Mouse (Mus musculus) adrenal gland, postnatal 36 days (tissue): ENCODE measurements at regions not wholly inside any gene's neighbourhood (a gene's known extent, or its start where the extent isn't known, plus 50 kb on each side); places are given as distances from the start of the nearest gene placed in this dataset.

Source experiments
- DNase-seq, 2 experiments: peaks; one replicate each; pipeline ENCODE4 v3.0.0; 2021; ENCODE audit warnings: mixed read lengths in 1 of 2

DNA sequence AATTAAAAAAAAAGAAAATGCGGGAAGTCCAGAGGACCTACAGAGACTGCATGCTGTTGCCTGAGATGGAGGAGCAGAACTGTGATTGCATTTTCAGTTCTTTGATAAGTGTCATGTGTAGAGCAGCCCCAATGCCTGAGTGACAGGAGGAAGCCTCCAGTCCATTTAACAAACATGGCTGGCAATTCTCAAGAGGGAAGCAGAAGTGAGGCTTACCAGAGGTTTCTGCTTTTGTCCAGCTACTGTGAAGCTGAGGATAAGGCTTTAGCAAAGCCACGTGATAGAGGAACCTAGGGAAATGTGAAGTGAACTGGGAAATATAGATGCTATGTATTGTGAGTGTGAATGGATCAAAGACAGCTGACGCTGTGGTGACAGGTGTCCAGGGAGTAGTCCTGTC is 56.6 kb downstream of the Sucnr1 start:
- DNase-seq: no peak

GRCm38 (mm10) chr3:60159865-60160264 is 78.2 kb downstream of the Sucnr1 start:
- DNase-seq: no peak

- DNase-seq: peak; percentile 7 to 12
Observed at GRCm38 (mm10) chr3:60167633-60168032, 86.0 kb downstream of the Sucnr1 start.

GRCm38 (mm10) chr3:60168135-60168926 is 86.7 kb downstream of the Sucnr1 start:
- DNase-seq: no peak

DNA sequence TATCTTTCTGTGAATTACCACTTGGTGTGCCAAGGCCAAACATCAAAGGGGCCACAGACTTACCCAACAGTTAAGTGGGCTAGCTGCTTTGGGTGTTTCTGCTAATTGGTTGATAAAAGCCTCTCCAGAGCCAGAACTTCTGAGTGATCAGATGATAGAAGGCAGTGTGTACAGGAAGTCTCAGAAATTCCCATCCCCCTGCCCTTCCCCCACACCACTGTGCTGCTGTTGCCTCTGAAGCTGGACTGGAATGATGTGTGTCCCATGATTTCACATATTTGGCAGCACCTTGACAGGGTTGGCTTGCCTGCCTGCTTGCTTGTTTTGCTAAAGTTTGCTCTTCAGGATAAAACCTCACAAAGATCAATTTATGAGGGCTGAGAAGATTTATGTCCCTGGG is 87.9 kb downstream of the Sucnr1 start:
- DNase-seq: peak; percentile 23 to 54

DNA sequence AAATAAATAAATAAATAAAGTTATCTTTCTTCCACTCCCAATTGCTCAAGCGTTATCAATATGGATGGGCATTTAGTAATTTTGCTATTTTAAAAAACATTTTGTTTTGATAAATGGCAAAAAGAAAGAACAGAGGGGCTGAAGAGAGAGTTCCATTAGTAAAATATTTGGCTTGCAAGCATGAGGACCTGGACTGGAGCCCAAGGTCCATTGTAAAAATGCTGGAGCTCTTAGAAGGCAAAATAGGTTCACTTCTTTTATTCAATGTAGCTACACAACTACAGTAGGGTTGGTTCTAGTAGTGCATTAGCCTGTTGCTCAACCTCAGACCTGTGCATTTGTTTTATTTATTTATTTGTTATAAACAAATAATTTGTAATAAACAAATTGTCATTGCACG is 102.8 kb downstream of the Sucnr1 start:
- peak; percentile 32 to 70 for DNase-seq

- DNase-seq: no peak
Observed at GRCm38 (mm10) chr3:60196031-60196430, 114.4 kb downstream of the Sucnr1 start.

DNA sequence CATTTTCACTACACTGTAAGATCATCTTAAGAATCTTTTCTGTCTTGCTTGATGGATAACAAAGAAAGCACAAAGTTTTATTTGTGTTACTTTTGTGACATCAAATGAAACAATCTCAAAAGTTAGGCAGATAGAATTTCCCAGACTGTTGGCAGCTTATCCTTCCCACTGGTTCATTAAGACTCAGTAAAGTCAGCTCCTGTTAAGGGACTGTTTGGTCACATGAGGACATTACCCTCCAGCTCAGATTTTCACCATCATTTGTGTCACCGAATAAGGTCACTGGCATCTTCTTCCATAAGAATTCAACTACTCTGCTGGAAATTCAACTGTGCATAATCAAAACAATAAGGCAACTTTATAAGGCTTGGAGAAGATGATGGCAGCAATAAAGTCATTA is 126.3 kb downstream of the Sucnr1 start:
- DNase-seq: no peak

- DNase-seq: no peak
Observed at GRCm38 (mm10) chr3:60218938-60219337, 137.3 kb downstream of the Sucnr1 start.

DNA sequence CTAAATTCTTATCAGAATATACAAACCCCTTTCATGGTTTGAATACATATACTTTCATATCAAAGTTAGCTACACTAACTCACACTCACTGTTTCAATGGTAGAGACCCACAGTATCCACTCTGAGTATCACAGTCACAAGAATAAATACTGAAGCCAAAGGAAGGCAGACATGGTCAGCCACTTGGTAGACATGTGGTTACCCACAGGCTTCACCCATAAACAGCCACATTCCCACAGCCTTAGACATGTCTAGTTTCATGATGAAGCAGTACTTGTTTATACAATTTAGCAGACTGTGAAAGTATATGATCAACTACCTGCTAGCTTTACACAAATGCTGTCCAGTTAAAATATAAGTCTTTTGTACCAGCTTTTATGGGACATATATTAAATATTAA is 159.0 kb downstream of the Sucnr1 start:
- no peak for DNase-seq

DNA sequence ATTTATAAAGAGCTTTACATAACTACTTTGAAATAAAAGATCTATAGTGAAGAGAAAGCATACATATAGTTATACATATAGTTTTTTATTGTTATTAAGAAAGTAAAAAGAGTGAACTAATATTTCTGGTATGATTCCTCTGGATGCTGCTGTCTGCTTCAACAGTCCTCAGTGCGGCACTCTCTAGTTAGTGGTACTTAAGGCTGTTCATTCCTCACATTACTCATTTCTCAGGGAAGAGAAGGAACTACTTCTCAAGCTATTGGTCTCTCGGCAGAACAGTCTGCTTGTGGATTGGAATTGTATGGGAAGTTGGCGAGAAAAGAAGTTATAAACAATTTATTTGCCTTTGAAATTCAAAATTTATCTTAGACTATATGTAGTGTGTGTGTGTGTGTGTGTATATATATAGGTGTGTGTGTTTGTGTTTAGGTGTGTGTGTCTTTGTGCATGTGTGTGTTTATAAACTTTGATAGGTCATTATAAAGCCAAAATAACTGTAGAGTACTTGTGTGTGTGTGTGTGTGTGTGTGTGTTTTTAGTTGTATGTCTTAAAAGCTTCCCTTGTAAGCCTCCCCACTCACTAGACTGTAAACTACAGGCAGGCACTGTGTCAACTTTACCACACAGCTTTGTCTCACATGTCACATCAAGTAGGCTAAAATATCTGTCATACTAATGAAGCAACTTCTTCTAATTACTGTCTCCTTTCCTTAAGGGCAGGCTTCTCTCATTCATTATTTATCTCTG is 185.2 kb downstream of the Sucnr1 start:
- no peak for DNase-seq

GRCm38 (mm10) chr3:60267416-60268174 is 185.9 kb downstream of the Sucnr1 start:
- no peak for DNase-seq

- no peak for DNase-seq
Observed at GRCm38 (mm10) chr3:60270463-60270862, 188.8 kb downstream of the Sucnr1 start.

DNA sequence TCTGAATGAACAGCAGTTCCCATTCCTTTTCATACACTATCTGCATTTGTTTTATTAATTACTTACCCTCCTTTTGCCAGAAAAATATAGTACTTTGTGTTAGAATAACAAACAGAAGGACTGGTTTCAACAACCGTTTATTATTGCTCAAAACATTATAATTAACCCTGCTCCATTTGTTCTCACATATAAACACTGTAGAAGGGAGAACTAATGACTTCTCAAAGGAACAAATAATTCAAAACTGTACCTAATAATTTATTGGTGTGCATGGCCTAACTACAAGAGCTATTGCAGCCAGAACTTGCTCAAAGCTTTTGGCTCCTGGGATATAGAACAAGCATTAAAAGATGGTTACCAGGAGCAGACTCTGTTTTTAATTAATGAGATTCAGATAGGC is 192.1 kb downstream of the Sucnr1 start:
- no peak for DNase-seq

GRCm38 (mm10) chr3:60275249-60275838 is 193.7 kb downstream of the Sucnr1 start:
- DNase-seq: no peak

GRCm38 (mm10) chr3:60277791-60278190 is 194.8 kb upstream of the Mbnl1 start:
- no peak for DNase-seq

- no peak for DNase-seq
Observed at GRCm38 (mm10) chr3:60281229-60281628, 191.4 kb upstream of the Mbnl1 start.

- no peak for DNase-seq
Observed at GRCm38 (mm10) chr3:60281959-60282495, 190.6 kb upstream of the Mbnl1 start.

GRCm38 (mm10) chr3:60292142-60292541 is 180.5 kb upstream of the Mbnl1 start:
- no peak for DNase-seq

- no peak for DNase-seq
Observed at GRCm38 (mm10) chr3:60292940-60293339, 179.7 kb upstream of the Mbnl1 start.

DNA sequence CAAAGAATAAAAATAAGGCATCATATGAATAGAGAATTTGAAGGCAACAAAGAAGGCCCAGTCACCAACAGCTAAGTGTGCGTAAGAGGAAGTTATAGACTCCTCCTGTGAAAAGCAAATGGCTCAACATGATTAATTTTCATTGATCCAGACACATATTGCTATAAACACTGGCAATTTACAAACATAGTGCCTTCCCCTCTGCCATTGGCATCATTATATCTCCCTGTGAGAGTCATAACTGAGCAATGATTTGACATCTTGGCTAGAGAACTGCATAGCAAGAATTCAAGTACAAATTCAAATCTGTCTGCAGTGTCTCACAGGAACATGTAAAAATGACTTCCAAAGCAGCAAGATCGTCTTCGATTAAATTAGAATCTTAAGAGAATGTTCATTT is 167.2 kb upstream of the Mbnl1 start:
- DNase-seq: no peak

DNA sequence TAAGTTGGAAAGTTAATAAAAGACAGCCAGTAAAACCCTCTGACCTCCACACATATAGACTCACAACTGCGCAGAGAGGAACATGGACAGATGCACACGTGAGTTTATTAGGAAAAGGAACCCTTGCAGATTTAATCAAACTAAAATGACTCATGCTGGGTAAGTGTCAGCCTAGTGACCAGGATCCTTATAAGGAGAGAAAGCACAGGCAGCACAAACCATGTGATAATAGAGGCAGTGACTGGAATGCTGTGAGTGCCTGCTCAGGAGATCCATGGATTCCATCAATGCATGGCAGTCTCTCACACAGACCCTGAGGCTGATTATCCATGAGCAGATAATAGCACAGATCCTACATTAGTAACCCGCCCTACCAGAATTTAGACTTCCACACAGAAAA is 162.2 kb upstream of the Mbnl1 start:
- DNase-seq: no peak
